Mouse (Mus musculus) 3134 (cell line): ENCODE data around the gene St6galnac1.
A peak's percentile ranks its signal among the peaks of the same experiment; 100 is the strongest.
"Not testable (repeated sequence)": the region's sequence is repeated elsewhere in the genome, so short reads cannot be mapped to it uniquely, and the experiment has no call there.

ENCODE experiments used
- DNase-seq: peaks from one replicate; pipeline ENCODE4 v3.0.0-alpha.2; 2011; ENCODE audit warnings: low spot score; ENCODE audit not compliant: insufficient read length; ENCODE audit errors: extremely low read depth

Gene St6galnac1

DNA sequence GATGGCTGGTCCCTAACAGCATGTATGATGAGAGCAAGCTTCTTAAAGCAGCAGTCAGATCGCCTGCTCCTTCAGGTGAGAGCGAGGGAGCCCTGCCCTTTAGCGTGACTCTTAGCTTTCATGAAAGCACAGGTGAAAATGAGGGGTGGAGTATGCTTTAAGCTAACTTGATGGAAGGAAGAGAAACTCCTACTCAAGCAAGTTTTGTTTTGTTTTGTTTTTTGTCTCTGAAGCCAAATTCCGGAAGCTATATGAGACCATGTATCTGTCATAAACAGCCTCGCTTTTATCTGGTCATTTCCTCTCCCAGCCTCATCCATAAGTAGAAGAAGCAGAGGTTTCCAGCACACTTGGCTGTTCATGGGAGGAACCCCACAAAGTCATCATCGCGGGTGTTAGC, at the start of gene St6galnac1:
Gene St6galnac1 (minus strand): TSS at position 101 of the 400 bp plus-strand sequence.
- no peak for DNase-seq

GRCm38 (mm10) chr11:116823885-116824284, 48.6 kb upstream of the St6galnac1 start:
- not testable (repeated sequence) for DNase-seq

DNA sequence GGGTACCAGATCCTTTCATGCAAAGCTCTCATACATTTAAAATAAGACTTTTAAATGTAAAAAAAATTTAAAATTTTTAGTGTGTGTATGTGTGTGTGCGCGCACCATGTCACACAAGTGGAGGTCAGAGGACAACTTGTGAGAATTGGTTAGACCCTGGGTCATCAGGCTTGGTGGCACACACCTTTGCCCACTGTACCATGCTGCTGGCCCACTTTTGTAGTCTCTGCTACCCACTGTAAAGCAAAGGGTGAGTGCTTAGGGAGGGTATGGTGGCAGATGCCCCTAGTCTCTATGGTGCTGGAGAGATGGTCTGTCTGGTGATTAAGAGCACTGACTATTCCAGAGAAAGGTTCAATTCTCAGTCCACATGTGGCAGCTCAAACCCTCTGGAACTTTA, 47.9 kb upstream of the St6galnac1 start:
- no peak for DNase-seq

GRCm38 (mm10) chr11:116822626-116823025, 47.3 kb upstream of the St6galnac1 start:
- no peak for DNase-seq

GRCm38 (mm10) chr11:116822215-116822614, 46.9 kb upstream of the St6galnac1 start:
- DNase-seq: no peak

DNA sequence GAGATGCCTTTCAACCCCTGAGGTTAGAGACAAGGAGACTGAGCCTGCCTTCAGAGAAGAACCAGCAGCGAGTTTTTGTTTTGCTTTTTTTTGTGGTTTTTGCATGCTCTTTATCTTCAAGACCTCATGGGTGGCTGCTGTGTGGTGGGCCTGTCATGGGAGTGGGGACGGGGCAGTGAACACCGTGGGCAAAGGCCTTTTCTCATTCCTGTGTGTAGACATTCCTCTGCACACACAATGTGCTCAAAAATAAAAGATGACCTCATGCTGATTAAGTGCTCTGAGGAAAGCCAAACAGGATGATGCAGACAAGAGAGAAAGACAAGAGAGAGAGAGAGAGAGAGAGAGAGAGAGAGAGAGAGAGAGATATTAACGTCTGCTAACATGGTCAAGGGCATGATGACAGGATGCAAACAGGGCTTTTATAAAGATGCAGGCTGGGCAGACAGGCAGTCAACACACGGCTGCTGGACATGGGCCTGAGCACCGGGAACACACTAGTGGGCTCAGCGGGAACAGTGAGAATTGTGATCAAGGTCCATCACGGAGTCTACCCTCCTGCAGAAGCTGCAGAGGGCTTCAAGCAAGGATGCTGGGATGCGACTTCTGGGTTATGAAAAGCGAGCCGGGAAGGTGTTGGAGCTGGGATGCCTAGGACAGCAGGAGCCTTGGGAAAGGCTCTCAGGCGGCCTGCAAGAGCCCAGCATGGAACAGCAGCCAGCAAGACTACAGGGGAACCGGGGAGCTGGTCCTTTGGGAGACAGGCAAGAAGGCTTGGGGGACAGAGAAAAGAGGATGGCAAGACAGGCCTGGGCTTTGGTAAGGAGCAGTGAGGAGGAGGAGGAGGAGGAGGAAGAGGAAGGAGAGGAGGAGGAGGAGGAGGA, 46.0 kb upstream of the St6galnac1 start:
- peak; percentile 74 for DNase-seq

DNA sequence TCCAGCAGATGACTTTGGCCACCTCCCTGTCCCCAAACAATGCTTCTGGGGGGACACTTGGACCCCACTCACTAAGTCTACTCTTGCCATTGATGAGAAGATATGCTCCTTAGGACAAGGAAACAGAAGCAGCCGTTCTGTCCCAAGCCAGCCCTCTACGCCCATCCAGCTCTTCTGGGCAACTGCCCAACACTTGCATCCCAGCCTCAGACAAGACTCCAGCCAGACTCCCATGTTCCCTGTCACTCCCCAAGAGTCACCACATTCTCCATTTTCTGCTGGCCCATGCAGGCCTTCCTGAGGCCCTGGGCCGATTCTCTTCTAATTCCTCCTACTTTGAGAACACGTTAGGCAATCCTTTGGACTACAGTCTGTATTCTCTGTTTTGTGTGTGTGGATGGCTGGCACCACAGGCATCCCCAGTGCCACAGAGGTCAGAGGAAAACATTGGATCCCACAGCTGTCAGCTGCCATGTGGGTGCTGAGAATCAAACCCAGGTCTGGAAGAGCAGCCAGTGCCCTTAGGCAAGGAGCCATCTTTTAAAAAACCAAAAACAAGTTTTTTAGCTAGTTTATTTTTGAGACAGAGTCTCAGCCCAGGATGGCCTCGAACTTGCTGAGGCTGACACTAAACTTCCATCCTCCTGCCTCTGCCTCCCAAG, 44.8 kb upstream of the St6galnac1 start:
- no peak for DNase-seq

DNA sequence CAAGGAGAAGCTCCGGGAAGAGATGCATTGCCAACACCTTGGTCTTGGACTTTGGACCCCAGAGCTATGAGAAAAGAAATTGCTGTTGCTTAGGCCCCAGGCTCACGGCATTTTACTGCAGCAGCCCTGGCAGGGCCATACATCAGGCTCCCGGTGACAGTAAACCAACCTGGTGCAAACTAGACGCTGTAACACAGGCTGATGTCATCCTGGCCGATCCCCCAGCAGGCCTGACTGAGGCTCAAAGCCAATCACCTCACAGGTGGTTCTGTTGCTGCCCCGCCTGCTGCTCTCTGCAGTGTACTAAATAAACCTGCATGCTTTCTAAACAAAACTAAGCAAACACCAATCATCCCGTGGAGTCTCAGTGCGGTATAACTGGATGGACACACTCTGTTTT, 43.4 kb upstream of the St6galnac1 start:
- DNase-seq: no peak

GRCm38 (mm10) chr11:116817567-116817966, 42.3 kb upstream of the St6galnac1 start:
- no peak for DNase-seq

DNA sequence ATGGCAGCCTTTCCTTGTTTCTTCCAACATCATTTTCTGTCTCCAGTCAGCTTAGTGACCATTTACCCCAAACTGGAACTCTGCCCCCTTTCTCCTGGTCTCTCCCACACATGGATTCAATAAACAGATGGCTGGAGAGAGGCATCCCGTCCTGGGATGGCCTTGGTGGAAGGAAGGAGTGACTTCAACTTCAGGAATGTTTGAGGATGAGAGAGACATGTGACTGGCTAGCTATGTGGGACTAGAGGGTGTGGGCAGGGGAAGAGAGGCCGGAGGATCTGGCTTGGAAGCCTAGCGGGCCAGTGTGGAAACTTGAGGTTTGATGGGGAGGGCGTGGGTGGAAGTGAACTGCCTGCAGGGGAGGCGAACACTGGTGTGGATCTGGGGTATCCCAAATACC, 41.5 kb upstream of the St6galnac1 start:
- peak; percentile 74 for DNase-seq

DNA sequence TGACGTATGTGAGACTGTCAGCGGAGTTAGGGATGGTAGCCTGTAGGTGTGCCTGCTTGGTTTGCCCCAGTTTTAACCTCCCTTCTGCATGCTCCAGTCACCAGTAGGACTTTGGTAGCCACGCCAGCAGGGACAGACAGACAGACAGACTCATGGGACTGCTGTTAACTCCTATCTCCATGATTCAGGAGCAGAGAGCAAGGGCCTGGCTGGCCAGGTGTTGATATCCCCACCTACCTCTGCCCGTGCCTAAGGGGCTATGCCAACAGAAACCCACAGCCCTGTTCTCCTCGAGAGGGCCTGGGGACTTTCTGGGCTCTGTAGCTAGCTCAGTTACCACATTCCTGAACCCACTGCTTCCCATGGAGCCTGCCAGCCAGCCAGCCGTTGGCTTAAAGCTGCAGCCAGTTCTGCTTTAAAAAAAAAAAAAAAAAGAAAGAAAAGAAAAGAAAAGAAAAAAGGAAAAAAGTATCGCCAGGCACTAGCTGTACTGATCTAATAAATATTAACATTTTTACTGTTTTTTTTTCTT, 39.6 kb upstream of the St6galnac1 start:
- DNase-seq: no peak

- no peak for DNase-seq
Observed at GRCm38 (mm10) chr11:116814076-116814883, 39.0 kb upstream of the St6galnac1 start.

- no peak for DNase-seq
Observed at GRCm38 (mm10) chr11:116813610-116814009, 38.3 kb upstream of the St6galnac1 start.

GRCm38 (mm10) chr11:116812793-116813529, 37.7 kb upstream of the St6galnac1 start:
- no peak for DNase-seq

- no peak for DNase-seq
Observed at GRCm38 (mm10) chr11:116810983-116811901, 35.9 kb upstream of the St6galnac1 start.

DNA sequence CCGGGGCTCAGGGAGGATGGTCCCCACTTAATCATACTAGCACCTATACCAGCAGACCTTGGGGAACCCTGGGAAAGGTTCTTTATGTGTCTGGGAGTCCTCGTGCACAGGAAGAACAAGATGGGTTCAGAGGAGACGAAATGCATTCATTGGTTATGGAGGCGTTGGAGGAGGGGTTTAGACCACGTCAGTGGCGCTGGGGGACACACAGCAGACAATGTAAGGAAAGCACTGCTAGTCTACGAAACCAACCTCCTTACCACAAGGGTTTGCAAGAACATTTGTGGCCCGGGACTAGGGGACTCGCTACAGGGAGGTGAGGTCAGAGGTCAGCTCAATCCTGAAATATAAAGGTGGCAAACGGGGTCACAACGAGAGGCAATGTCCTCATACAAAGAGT, 35.2 kb upstream of the St6galnac1 start:
- DNase-seq: no peak

DNA sequence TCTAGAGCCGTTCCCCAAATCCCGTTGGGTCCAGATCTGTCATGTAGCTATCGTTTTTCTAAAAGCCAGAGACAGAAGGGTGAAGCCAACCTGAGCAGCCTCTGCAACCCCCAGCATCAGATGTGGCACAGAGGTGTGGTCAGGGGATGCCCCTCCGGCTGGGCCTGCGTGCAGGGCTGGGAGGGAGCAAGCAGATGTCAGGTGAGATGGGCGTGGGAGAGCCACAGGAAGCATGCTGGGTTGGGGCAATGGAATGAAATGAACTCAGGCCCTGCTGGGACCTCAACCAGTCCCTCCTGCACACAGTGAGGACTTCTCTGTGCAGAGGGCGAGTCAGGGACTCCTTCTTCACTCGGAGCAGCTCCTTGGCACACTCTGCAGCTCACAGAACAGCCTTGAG, 34.2 kb upstream of the St6galnac1 start:
- DNase-seq: no peak

DNA sequence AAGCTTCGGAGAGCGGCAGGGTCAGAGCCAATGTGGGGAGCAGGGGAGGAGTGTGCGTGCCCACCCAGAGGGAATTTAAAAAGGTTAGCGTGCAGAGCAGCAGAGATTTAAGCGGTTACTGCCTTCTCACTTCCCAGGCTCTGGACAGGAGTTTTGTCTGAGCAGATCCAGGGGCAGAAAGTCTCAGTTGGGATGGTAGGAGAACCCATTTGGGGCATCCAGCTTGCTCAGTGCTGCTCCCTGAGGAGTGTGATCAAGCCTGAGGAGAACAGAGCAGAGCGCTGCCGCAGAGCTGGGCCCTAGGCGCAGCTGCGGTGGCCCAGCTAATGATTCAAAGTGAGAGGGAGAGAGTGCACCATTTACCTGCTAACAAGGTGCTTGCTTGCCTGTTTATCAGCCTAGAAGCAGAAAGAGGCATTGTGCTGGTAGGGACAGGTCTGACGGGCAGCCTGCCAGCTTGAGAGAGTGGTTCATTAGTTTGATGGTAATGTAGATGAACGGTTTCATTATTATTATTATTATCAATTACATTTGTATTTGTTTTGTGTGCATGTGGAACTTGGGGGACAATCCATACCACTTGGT, 33.6 kb upstream of the St6galnac1 start:
- no peak for DNase-seq
